Mouse (Mus musculus): Measurements from ENCODE around the gene Nelfe.
"Not testable (repeated sequence)": the region's sequence is repeated elsewhere in the genome, so short reads cannot be mapped to it uniquely, and the experiment has no call there.

GRCm38 (mm10) chr17:34802756-34803155 is 47.4 kb upstream of the Nelfe start:
- TF ChIP-seq CTCF (IDR thresholded peaks at IDR 0.05; ENCODE audit: low read depth, low read length); GATA1 (IDR thresholded peaks at IDR 0.05; ENCODE audit: borderline replicate concordance, low read length); POLR2AphosphoS5 (IDR thresholded peaks at IDR 0.05; ENCODE audit: insufficient replicate concordance, low read depth, low read length): not testable (repeated sequence)
